Mouse (Mus musculus) kidney, embryonic 16.5 days (tissue): ENCODE measurements around the gene Prss16. TPM values are rescaled to one million over a fixed set of nuclear protein-coding genes. Genes with fewer than 3 reads are reported as not detected.

Experiments used
- ATAC-seq: fragments of 200-750 bp; cut with Nextera tagmentation; 2 replicates; pipeline ENCODE4 v1.8.0; 2017; ENCODE audit warnings: moderate TSS enrichment; ENCODE audit not compliant: low FRiP score, low TSS enrichment
- H3K27ac ChIP-seq: fragments of 300-500 bp; sonication (generic); 2 replicates; pipeline ENCODE4 v1.5.1; 2014; ENCODE audit warnings: low read length
- H3K27me3 ChIP-seq: fragments of 300-500 bp; sonication (generic); 2 replicates; pipeline ENCODE4 v1.6.1; 2014; ENCODE audit warnings: low read length, control low read depth, mixed read lengths; ENCODE audit not compliant: insufficient read depth
- H3K36me3 ChIP-seq: fragments of 300-500 bp; sonication (generic); 2 replicates; pipeline ENCODE4 v1.6.1; 2014; ENCODE audit warnings: low read length, control low read depth, mixed read lengths; ENCODE audit not compliant: insufficient read depth
- H3K4me1 ChIP-seq: fragments of 300-500 bp; sonication (generic); 2 replicates; pipeline ENCODE4 v1.6.1; 2014; ENCODE audit warnings: low read length, control low read depth, mixed read lengths; ENCODE audit not compliant: insufficient read depth
- H3K4me2 ChIP-seq: fragments of 300-500 bp; sonication (generic); replicated peaks from 2 replicates; pipeline ENCODE4 v1.6.1; 2014; ENCODE audit warnings: low read depth, low read length
- H3K4me3 ChIP-seq: fragments of 300-500 bp; sonication (generic); 2 replicates; pipeline ENCODE4 v1.5.1; 2014; ENCODE audit warnings: mild to moderate bottlenecking, low read length
- H3K9ac ChIP-seq: fragments of 300-500 bp; sonication (generic); replicated peaks from 2 replicates; pipeline ENCODE4 v1.6.1; 2014; ENCODE audit warnings: low read length
- H3K9me3 ChIP-seq: fragments of 300-500 bp; sonication (generic); 2 replicates; pipeline ENCODE4 v1.6.1; 2016; ENCODE audit warnings: low read length, control low read depth
- WGBS: fragments of 180-500 bp; shearing (Covaris S2); extraction: QIAGEN DNeasy Blood & Tissue Kit; methylation state at CpG from one replicate; pipeline ENCODE4 v1.1.7; 2014; 5-methylcytosine and 5-hydroxymethylcytosine counted together
- polyA plus RNA-seq: library from polyadenylated mRNA; unstranded; fragments of >200 nt; fragmentation: Nextera tagmentation; extraction: Ambion mirVana; gene quantifications from 2 replicates; pipeline ENCODE4 v1.2.1, GENCODE M21; 2015

Prss16 gene
- polyA plus RNA-seq, 1 experiment from 2014 or later = 0.97 TPM

- Histone ChIP-seq H3K4me2 (peak overlapping the region; percentile 52), H3K4me1 (peaks cover 6% of the 10 kb centered on the region; the same call in 1 of the 2 replicates), H3K27ac (no peak overlapping the region), H3K4me3 (peak overlapping the region; percentile 56), H3K9ac (peak overlapping the region; percentile 43), H3K27me3 (no peaks in the 10 kb centered on the region), H3K9me3 (no peaks in the 10 kb centered on the region), H3K36me3 (no peaks in the 10 kb centered on the region)
- peak; percentile 68; the same call in 1 of the 2 replicates for ATAC-seq
- 1% methylated on average over 35 of the region's 35 CpGs for WGBS
These were observed 16.8 kb upstream of the Prss16 start for GRCm38 (mm10) chr13:22026058-22027031.

GRCm38 (mm10) chr13:22022241-22022640 is 12.7 kb upstream of the Prss16 start:
- Histone ChIP-seq H3K9me3 (no peaks in the 10 kb centered on the region), H3K36me3 (no peaks in the 10 kb centered on the region), H3K9ac (peak overlapping the region; percentile 59), H3K4me3 (peak overlapping the region; percentile 63), H3K4me1 (peaks cover 6% of the 10 kb centered on the region; the same call in 1 of the 2 replicates), H3K27me3 (peaks cover 23% of the 10 kb centered on the region), H3K27ac (no peak overlapping the region), H3K4me2 (peak overlapping the region; percentile 91)
- under 1% methylated on average over 9 of the region's 9 CpGs for WGBS
- ATAC-seq = peak; percentile 83

GRCm38 (mm10) chr13:22021581-22021980 is 12.0 kb upstream of the Prss16 start:
- Histone ChIP-seq H3K9me3 (no peaks in the 10 kb centered on the region), H3K4me1 (peaks cover 6% of the 10 kb centered on the region; the same call in 1 of the 2 replicates), H3K27me3 (peaks cover 24% of the 10 kb centered on the region), H3K4me2 (peak overlapping the region; percentile 91), H3K4me3 (peak overlapping the region; percentile 63), H3K9ac (peak overlapping the region; percentile 59), H3K36me3 (no peaks in the 10 kb centered on the region), H3K27ac (no peak overlapping the region)
- peak; percentile 63; the same call in 1 of the 2 replicates for ATAC-seq
- WGBS = 0% methylated on average over 11 of the region's 11 CpGs

GRCm38 (mm10) chr13:22020901-22021339 is 11.4 kb upstream of the Prss16 start:
- WGBS = 1% methylated on average over 8 of the region's 8 CpGs
- H3K9ac ChIP-seq = peak overlapping the region; percentile 59
- peak overlapping the region; percentile 63 for H3K4me3 ChIP-seq
- H3K4me1 ChIP-seq = peaks cover 6% of the 10 kb centered on the region; the same call in 1 of the 2 replicates
- peaks cover 28% of the 10 kb centered on the region for H3K27me3 ChIP-seq
- no peaks in the 10 kb centered on the region for H3K36me3 ChIP-seq
- no peak overlapping the region for H3K27ac ChIP-seq
- H3K9me3 ChIP-seq = no peaks in the 10 kb centered on the region
- peak overlapping the region; percentile 91 for H3K4me2 ChIP-seq
- peak; percentile 55; the same call in 1 of the 2 replicates for ATAC-seq

- Histone ChIP-seq H3K27ac (no peak overlapping the region), H3K9ac (peak overlapping the region; percentile 57), H3K27me3 (peaks cover 32% of the 10 kb centered on the region), H3K4me3 (peak overlapping the region; percentile 63), H3K9me3 (no peaks in the 10 kb centered on the region; the same call in 1 of the 2 replicates), H3K36me3 (no peaks in the 10 kb centered on the region), H3K4me1 (peaks cover 6% of the 10 kb centered on the region; the same call in 1 of the 2 replicates), H3K4me2 (peak overlapping the region; percentile 91)
- WGBS = under 1% methylated on average over 44 of the region's 44 CpGs
- no peak for ATAC-seq
These were observed 10.6 kb upstream of the Prss16 start for GRCm38 (mm10) chr13:22019934-22020835.

GRCm38 (mm10) chr13:22015479-22016450 is 6.2 kb upstream of the Prss16 start:
- Histone ChIP-seq H3K9me3 (no peaks in the 10 kb centered on the region; the same call in 1 of the 2 replicates), H3K27me3 (peaks cover 69% of the 10 kb centered on the region), H3K4me2 (peak overlapping the region; percentile 34; the same call in 1 of the 2 replicates), H3K27ac (no peak overlapping the region), H3K4me1 (peaks cover 13% of the 10 kb centered on the region), H3K36me3 (no peaks in the 10 kb centered on the region), H3K9ac (no peak overlapping the region), H3K4me3 (0 out of 2 replicates have a peak overlapping the region, but pooled peaks have one; percentile 10)
- peak; percentile 89 for ATAC-seq
- 17% methylated on average over 27 of the region's 27 CpGs for WGBS

- H3K9ac ChIP-seq = no peak overlapping the region
- no peak for ATAC-seq
- WGBS = 8% methylated on average over 17 of the region's 17 CpGs
These were observed 4.9 kb upstream of the Prss16 start for GRCm38 (mm10) chr13:22014411-22014845.

GRCm38 (mm10) chr13:22013716-22014115 is 4.2 kb upstream of the Prss16 start:
- no peak for ATAC-seq
- Histone ChIP-seq H3K4me3 (no peak overlapping the region; the same call in 1 of the 2 replicates), H3K36me3 (no peaks in the 10 kb centered on the region), H3K9me3 (no peaks in the 10 kb centered on the region; the same call in 1 of the 2 replicates), H3K4me1 (peaks cover 7% of the 10 kb centered on the region), H3K4me2 (peak overlapping the region; percentile 40; the same call in 1 of the 2 replicates), H3K9ac (no peak overlapping the region), H3K27ac (no peak overlapping the region), H3K27me3 (peaks cover 75% of the 10 kb centered on the region)
- 15% methylated on average over 13 of the region's 13 CpGs for WGBS

More at GRCm38 (mm10) chr13:22014411-22014845, 4.9 kb upstream of the Prss16 start:
- peak overlapping the region; percentile 40 for H3K4me2 ChIP-seq
- H3K4me3 ChIP-seq = peak overlapping the region; percentile 28
- H3K4me1 ChIP-seq = peaks cover 7% of the 10 kb centered on the region
- H3K27me3 ChIP-seq = peaks cover 75% of the 10 kb centered on the region
- H3K27ac ChIP-seq = no peak overlapping the region
- H3K36me3 ChIP-seq = no peaks in the 10 kb centered on the region
- no peaks in the 10 kb centered on the region; the same call in 1 of the 2 replicates for H3K9me3 ChIP-seq
